Mouse (Mus musculus): Measurements from ENCODE around the gene Ehd4. TPM values are rescaled to one million over a fixed set of nuclear protein-coding genes. Genes with fewer than 3 reads are reported as not detected.

Ehd4 gene
- total and polyA plus RNA-seq, 2 experiments, result 2.9 to 7.4 TPM

GRCm38 (mm10) chr2:120086038-120086437 lies 68.4 kb downstream of the Ehd4 start:
- no peaks in the 10 kb centered on the region for H3K4me1 ChIP-seq (ENCODE audit: control insufficient read depth, insufficient read depth, low read length)
- WGBS, result 98% methylated on average over 3 of the region's 3 CpGs

GRCm38 (mm10) chr2:120084593-120085361 lies 69.6 kb downstream of the Ehd4 start:
- 62% methylated on average over 14 of the region's 14 CpGs for WGBS
- Histone ChIP-seq H3K27ac (replicated peaks; ENCODE audit: insufficient read depth, low read depth, low read length) (no peak overlapping the region), H3K36me3 (ENCODE audit: control insufficient read depth, insufficient read depth, low read length) (no peaks in the 10 kb centered on the region), H3K79me2 (ENCODE audit: control insufficient read depth, insufficient read depth, low read length) (no peaks in the 10 kb centered on the region), H3K9ac (ENCODE audit: low read depth, low read length) (no peak overlapping the region), H3K4me1 (ENCODE audit: control insufficient read depth, insufficient read depth, low read length) (no peaks in the 10 kb centered on the region), H3K4me3 (ENCODE audit: insufficient read depth, low read depth, low read length) (no peak overlapping the region), H3K27me3 (ENCODE audit: control insufficient read depth, insufficient read depth, low read length) (no peaks in the 10 kb centered on the region)
- DNase-seq (ENCODE audit: extremely low read depth, low read depth, low spot score), result peak; percentile 7
- TF ChIP-seq CTCF (IDR thresholded peaks at IDR 0.05; ENCODE audit: low read depth, low read length) (peak; percentile 69), POLR2A (IDR thresholded peaks at IDR 0.05; ENCODE audit: extremely low read depth, insufficient read depth, low read length) (no peak)

More at GRCm38 (mm10) chr2:120086038-120086437, 68.4 kb downstream of the Ehd4 start:
- no peak overlapping the region for H3K27ac ChIP-seq (replicated peaks; ENCODE audit: insufficient read depth, low read depth, low read length)
- no peaks in the 10 kb centered on the region for H3K27me3 ChIP-seq (ENCODE audit: control insufficient read depth, insufficient read depth, low read length)
- no peak overlapping the region for H3K9ac ChIP-seq (ENCODE audit: low read depth, low read length)
- no peak overlapping the region for H3K4me3 ChIP-seq (ENCODE audit: insufficient read depth, low read depth, low read length)
- no peaks in the 10 kb centered on the region for H3K36me3 ChIP-seq (ENCODE audit: control insufficient read depth, insufficient read depth, low read length)
- DNase-seq (ENCODE audit: extremely low read depth, low read depth, low spot score), result no peak
- TF ChIP-seq CTCF (IDR thresholded peaks at IDR 0.05; ENCODE audit: low read depth, low read length) (no peak), POLR2A (IDR thresholded peaks at IDR 0.05; ENCODE audit: extremely low read depth, insufficient read depth, low read length) (no peak)
- H3K79me2 ChIP-seq (ENCODE audit: control insufficient read depth, insufficient read depth, low read length), result no peaks in the 10 kb centered on the region

- TF ChIP-seq POLR2A (IDR thresholded peaks at IDR 0.05; ENCODE audit: extremely low read depth, insufficient read depth, low read length) (no peak), CTCF (IDR thresholded peaks at IDR 0.05; ENCODE audit: low read depth, low read length) (no peak)
- no peaks in the 10 kb centered on the region for H3K36me3 ChIP-seq (ENCODE audit: control insufficient read depth, insufficient read depth, low read length)
- DNase-seq (ENCODE audit: extremely low read depth, low read depth, low spot score), result no peak
- H3K4me1 ChIP-seq (ENCODE audit: control insufficient read depth, insufficient read depth, low read length), result no peaks in the 10 kb centered on the region
- 84% methylated on average over 2 of the region's 2 CpGs for WGBS
- no peaks in the 10 kb centered on the region for H3K27me3 ChIP-seq (ENCODE audit: control insufficient read depth, insufficient read depth, low read length)
- no peaks in the 10 kb centered on the region for H3K79me2 ChIP-seq (ENCODE audit: control insufficient read depth, insufficient read depth, low read length)
- H3K27ac ChIP-seq (replicated peaks; ENCODE audit: insufficient read depth, low read depth, low read length), result no peak overlapping the region
- H3K9ac ChIP-seq (ENCODE audit: low read depth, low read length), result no peak overlapping the region
- H3K4me3 ChIP-seq (ENCODE audit: insufficient read depth, low read depth, low read length), result no peak overlapping the region
These were observed 72.0 kb downstream of the Ehd4 start for GRCm38 (mm10) chr2:120082416-120082815.

DNA sequence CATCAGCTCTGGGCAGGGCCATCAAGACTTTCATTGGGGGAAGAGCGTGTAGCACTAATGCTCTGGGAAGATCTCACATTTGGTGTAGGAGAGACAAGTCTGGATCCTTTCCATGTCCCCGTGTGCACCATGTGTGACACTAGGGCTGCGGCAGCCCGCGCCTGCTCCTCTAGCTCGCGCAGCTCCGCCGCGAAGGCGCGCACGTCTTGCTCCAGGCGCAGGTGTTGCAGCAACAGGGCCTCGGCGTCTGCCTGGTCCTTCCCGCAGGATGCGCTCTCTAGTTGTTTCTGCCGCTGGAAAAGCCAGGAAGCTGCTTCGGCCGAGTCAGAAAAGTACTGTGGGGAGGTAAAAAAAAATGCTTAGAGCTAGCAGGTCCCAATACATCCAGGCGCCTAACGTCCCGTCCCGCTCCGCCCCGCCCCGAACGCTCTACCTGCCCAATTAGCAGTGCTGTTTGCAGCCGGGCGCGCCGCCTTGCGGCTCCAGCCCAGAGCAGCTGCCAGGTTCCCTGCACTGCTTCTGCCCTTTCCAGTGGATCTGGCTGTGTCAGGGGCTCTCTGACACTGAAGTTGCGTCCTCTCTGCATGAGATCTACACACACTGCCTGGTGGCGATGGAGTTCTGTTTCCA lies 78.2 kb downstream of the Ehd4 start:
- no peak overlapping the region for H3K9ac ChIP-seq (ENCODE audit: low read depth, low read length)
- no peaks in the 10 kb centered on the region for H3K4me1 ChIP-seq (ENCODE audit: control insufficient read depth, insufficient read depth, low read length)
- peak; percentile 36 for DNase-seq (ENCODE audit: extremely low read depth, low read depth, low spot score)
- H3K27me3 ChIP-seq (ENCODE audit: control insufficient read depth, insufficient read depth, low read length), result 0 out of 2 replicates have a peak, but pooled peaks cover 5% of the 10 kb centered on the region
- 6% methylated on average over 36 of the region's 36 CpGs for WGBS
- TF ChIP-seq POLR2A (IDR thresholded peaks at IDR 0.05; ENCODE audit: extremely low read depth, insufficient read depth, low read length) (no peak), CTCF (IDR thresholded peaks at IDR 0.05; ENCODE audit: low read depth, low read length) (peak; percentile 76)
- H3K27ac ChIP-seq (replicated peaks; ENCODE audit: insufficient read depth, low read depth, low read length), result no peak overlapping the region
- H3K79me2 ChIP-seq (ENCODE audit: control insufficient read depth, insufficient read depth, low read length), result no peaks in the 10 kb centered on the region
- H3K36me3 ChIP-seq (ENCODE audit: control insufficient read depth, insufficient read depth, low read length), result no peaks in the 10 kb centered on the region
- peak overlapping the region; percentile 4; the same call in 1 of the 2 replicates for H3K4me3 ChIP-seq (ENCODE audit: insufficient read depth, low read depth, low read length)

DNA sequence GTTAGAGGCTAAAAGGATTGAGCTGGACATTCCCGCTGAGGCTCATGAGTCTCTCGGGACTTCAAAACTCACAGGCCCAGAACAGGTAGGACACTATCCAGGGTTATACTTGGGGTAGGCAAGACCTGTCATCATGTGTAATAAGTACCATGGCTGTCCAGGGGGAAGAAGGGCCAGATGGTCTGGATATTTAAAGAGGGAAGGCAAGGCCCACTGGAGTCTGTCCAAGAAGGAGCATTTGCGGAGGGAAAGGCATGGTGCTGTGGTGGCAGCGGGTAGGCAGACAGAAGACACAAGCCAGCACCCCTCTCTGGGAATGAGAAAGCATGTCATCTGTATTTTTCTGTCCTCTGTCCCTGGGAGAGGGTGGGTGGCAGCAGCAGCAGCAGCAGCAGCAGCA lies 80.3 kb downstream of the Ehd4 start:
- Histone ChIP-seq H3K27me3 (ENCODE audit: control insufficient read depth, insufficient read depth, low read length) (0 out of 2 replicates have a peak, but pooled peaks cover 5% of the 10 kb centered on the region), H3K27ac (replicated peaks; ENCODE audit: insufficient read depth, low read depth, low read length) (no peak overlapping the region), H3K36me3 (ENCODE audit: control insufficient read depth, insufficient read depth, low read length) (no peaks in the 10 kb centered on the region), H3K79me2 (ENCODE audit: control insufficient read depth, insufficient read depth, low read length) (no peaks in the 10 kb centered on the region), H3K9ac (ENCODE audit: low read depth, low read length) (no peak overlapping the region), H3K4me3 (ENCODE audit: insufficient read depth, low read depth, low read length) (no peak overlapping the region), H3K4me1 (ENCODE audit: control insufficient read depth, insufficient read depth, low read length) (no peaks in the 10 kb centered on the region)
- TF ChIP-seq POLR2A (IDR thresholded peaks at IDR 0.05; ENCODE audit: extremely low read depth, insufficient read depth, low read length), result no peak
- TF ChIP-seq CTCF (IDR thresholded peaks at IDR 0.05; ENCODE audit: low read depth, low read length), result no peak
- 93% methylated on average over 4 of the region's 4 CpGs for WGBS
- DNase-seq (ENCODE audit: extremely low read depth, low read depth, low spot score), result no peak

Measured in liver, adult 2 months (tissue).